Mouse (Mus musculus): Measurements from ENCODE around the gene Hist1h2br. TPM values are rescaled to one million over a fixed set of nuclear protein-coding genes. Genes with fewer than 3 reads are reported as not detected.

Hist1h2br gene
- polyA plus RNA-seq, 1 experiment, result not detected

DNA sequence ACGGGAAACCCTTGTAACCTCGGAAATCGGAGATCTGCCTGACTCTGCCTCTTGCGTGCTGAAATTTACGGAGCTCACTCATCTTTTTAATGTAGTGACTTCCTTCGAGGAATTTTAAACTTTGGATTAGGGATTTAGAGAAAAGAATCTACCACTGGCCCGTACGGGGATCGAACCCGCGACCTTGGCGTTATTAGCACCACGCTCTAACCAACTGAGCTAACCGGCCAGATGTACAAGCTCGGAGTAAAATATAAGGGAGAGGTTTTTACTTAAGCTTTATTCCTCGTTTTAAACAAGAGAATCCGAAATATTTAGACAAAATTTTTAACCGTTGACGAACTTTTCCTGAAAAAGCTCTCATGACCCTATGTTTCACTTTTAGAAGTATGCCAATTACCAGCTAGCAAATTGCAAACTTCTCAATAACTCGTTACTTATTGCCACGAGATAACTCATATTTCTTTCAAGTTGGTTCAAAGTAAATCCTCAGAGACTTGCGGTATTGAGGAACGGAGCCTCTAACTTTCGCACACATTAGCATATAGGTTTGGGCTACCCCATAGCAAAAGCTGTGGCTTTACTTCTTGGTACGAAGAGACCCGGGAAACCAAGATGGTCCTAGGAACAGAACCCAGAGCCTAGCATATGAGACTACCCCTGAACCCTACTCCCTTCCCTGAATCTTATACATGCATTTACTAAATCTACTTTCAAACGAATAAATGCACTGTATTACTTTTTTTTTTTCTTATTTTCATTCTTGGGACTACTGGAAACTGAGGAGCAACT, 48.5 kb downstream of the Hist1h2br start:
- H3K27ac ChIP-seq (replicated peaks; ENCODE audit: low read depth, low read length), result no peak overlapping the region
- peak overlapping the region; percentile 31; the same call in 1 of the 2 replicates for H3K4me3 ChIP-seq (ENCODE audit: insufficient read depth, low read depth, low read length)

DNA sequence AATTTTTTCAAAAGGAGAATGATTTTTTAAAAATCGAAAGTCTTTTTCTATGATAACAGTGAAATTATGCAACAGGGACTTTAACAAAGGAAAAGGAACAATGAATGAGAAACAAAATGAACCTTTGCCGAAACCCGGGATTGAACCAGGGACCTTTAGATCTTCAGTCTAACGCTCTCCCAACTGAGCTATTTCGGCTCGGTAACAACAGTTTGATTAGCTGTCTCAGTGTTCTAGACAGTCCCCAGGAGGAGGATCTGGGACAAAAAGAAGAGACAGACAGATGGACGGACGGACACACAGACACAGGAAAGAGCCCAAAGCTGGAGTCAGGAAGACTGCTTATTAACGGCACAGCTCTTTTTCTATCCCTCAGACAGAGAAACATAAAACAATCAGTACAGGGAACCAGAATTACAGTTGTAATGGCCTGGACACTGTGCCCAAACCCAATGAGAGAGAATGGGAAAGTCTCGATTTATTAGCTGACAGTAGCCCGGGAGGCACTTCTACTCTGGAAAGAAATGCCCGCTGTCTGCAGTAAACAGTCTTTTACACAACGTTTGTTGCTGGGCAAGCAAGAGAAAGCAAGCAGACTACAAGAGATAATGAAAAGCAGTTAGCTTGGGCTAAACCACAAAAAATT, 49.3 kb downstream of the Hist1h2br start:
- no peak overlapping the region for H3K27ac ChIP-seq (replicated peaks; ENCODE audit: low read depth, low read length)
- H3K4me3 ChIP-seq (ENCODE audit: insufficient read depth, low read depth, low read length), result peak overlapping the region; percentile 20; the same call in 1 of the 2 replicates
- H3K4me1 ChIP-seq (ENCODE audit: control insufficient read depth, insufficient read depth, insufficient read length, low read length), result no peaks in the 10 kb centered on the region

More for the DNA sequence above, 48.5 kb downstream of the Hist1h2br start:
- H3K4me1 ChIP-seq (ENCODE audit: control insufficient read depth, insufficient read depth, insufficient read length, low read length), result no peaks in the 10 kb centered on the region

DNA sequence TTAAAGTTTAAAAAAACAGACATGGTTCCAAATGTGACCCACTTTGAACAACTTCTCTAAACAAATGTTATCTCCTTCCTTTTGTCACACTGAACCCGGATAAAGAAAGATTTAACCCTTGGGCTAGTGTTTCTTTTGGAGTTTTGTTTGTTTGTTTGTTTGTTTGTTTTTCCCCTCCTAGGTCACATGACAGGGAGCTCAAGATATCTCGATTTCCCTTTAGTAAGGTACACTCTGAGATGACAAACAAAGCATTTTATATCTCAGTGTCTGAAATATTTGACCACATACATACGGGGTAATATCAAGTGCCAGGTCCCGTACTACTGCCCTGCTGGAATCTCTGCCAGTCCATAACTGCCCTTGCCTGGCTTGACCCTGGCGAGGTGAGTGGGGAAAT, 49.9 kb downstream of the Hist1h2br start:
- Histone ChIP-seq H3K4me1 (ENCODE audit: control insufficient read depth, insufficient read depth, insufficient read length, low read length) (no peaks in the 10 kb centered on the region), H3K27ac (replicated peaks; ENCODE audit: low read depth, low read length) (no peak overlapping the region), H3K4me3 (ENCODE audit: insufficient read depth, low read depth, low read length) (no peak overlapping the region)

DNA sequence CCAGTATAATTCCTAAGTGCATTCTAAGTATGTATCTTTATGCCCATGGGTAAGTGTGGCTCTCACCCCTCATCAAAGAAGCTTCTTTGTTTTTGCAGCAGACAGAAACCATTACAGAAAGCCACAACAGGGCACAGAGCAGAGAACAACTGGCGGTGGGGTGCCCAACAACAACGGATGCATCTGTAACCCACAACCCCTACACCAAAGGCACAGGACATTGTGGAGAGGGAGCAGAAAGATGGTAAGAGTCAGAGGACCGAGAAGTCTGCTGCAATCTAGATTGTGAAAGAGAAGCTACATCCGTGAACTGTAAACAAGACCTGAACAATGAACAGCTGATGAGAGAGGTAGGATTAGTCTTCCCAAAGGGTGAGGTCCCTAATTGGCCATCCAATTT, 51.0 kb downstream of the Hist1h2br start:
- no peak overlapping the region for H3K27ac ChIP-seq (replicated peaks; ENCODE audit: low read depth, low read length)
- H3K4me1 ChIP-seq (ENCODE audit: control insufficient read depth, insufficient read depth, insufficient read length, low read length), result no peaks in the 10 kb centered on the region
- H3K4me3 ChIP-seq (ENCODE audit: insufficient read depth, low read depth, low read length), result no peak overlapping the region

Other genes with a start within 250 kb of the Hist1h2br start
- gene Olfr1362, start 219.7 kb upstream of the Hist1h2br start, polyA plus RNA-seq (2012; ENCODE audit: insufficient read depth, insufficient read length, missing spikeins), result not detected in 2 replicates
- gene Olfr11, start 191.2 kb upstream of the Hist1h2br start, polyA plus RNA-seq (2012; ENCODE audit: insufficient read depth, insufficient read length, missing spikeins), result not detected in 2 replicates
- not detected in 2 replicates for gene Olfr1361, start 170.4 kb upstream of the Hist1h2br start, polyA plus RNA-seq (2012; ENCODE audit: insufficient read depth, insufficient read length, missing spikeins)
- not detected in 2 replicates for gene Olfr1360, start 156.3 kb upstream of the Hist1h2br start, polyA plus RNA-seq (2012; ENCODE audit: insufficient read depth, insufficient read length, missing spikeins)
- gene Olfr1359, start 135.6 kb upstream of the Hist1h2br start, polyA plus RNA-seq (2012; ENCODE audit: insufficient read depth, insufficient read length, missing spikeins), result not detected in 2 replicates
- gene Hist1h2bl, start 117.6 kb upstream of the Hist1h2br start, polyA plus RNA-seq (2012; ENCODE audit: insufficient read depth, insufficient read length, missing spikeins), result not detected in 2 replicates
- gene Hist1h2ai, start 117.3 kb upstream of the Hist1h2br start, polyA plus RNA-seq (2012; ENCODE audit: insufficient read depth, insufficient read length, missing spikeins), result not detected in 2 replicates
- not detected in 2 replicates for gene Hist1h3h, start 116.1 kb upstream of the Hist1h2br start, polyA plus RNA-seq (2012; ENCODE audit: insufficient read depth, insufficient read length, missing spikeins)
- not detected in 2 replicates for gene Hist1h2bm, start 111.7 kb upstream of the Hist1h2br start, polyA plus RNA-seq (2012; ENCODE audit: insufficient read depth, insufficient read length, missing spikeins)
- gene Hist1h4j, start 98.7 kb upstream of the Hist1h2br start, polyA plus RNA-seq (2012; ENCODE audit: insufficient read depth, insufficient read length, missing spikeins), result not detected in 2 replicates
- gene Hist1h4k, start 83.2 kb upstream of the Hist1h2br start, polyA plus RNA-seq (2012; ENCODE audit: insufficient read depth, insufficient read length, missing spikeins), result 4.7 TPM in 1 of 2 replicates, not detected in the other
- gene Hist1h2ak, start 79.9 kb upstream of the Hist1h2br start, polyA plus RNA-seq (2012; ENCODE audit: insufficient read depth, insufficient read length, missing spikeins), result not detected in 2 replicates
- not detected in 2 replicates for gene Hist1h2bn, start 79.6 kb upstream of the Hist1h2br start, polyA plus RNA-seq (2012; ENCODE audit: insufficient read depth, insufficient read length, missing spikeins)
- not detected in 2 replicates for gene Hist1h1b, start 53.1 kb upstream of the Hist1h2br start, polyA plus RNA-seq (2012; ENCODE audit: insufficient read depth, insufficient read length, missing spikeins)
- gene Hist1h3i, start 50.4 kb upstream of the Hist1h2br start, polyA plus RNA-seq (2012; ENCODE audit: insufficient read depth, insufficient read length, missing spikeins), result not detected in 2 replicates
- gene Hist1h2an, start 46.5 kb upstream of the Hist1h2br start, polyA plus RNA-seq (2012; ENCODE audit: insufficient read depth, insufficient read length, missing spikeins), result not detected in 2 replicates
- not detected in 2 replicates for gene Hist1h2bp, start 46.3 kb upstream of the Hist1h2br start, polyA plus RNA-seq (2012; ENCODE audit: insufficient read depth, insufficient read length, missing spikeins)
- 1.3 TPM in 1 of 2 replicates, not detected in the other for gene Hist1h2bq, start 23.5 kb upstream of the Hist1h2br start, polyA plus RNA-seq (2012; ENCODE audit: insufficient read depth, insufficient read length, missing spikeins)
- gene Hist1h2ao, start 23.3 kb upstream of the Hist1h2br start, polyA plus RNA-seq (2012; ENCODE audit: insufficient read depth, insufficient read length, missing spikeins), result not detected in 2 replicates
- gene Hist1h4m, start 22.0 kb upstream of the Hist1h2br start, polyA plus RNA-seq (2012; ENCODE audit: insufficient read depth, insufficient read length, missing spikeins), result 2.8 TPM in 1 of 2 replicates, not detected in the other
- gene Hist1h4n, start 1.5 kb upstream of the Hist1h2br start, polyA plus RNA-seq (2012; ENCODE audit: insufficient read depth, insufficient read length, missing spikeins), result not detected in 2 replicates
- not detected in 2 replicates for gene Hist1h2ap, start 236 bp upstream of the Hist1h2br start, polyA plus RNA-seq (2012; ENCODE audit: insufficient read depth, insufficient read length, missing spikeins)
- gene Zfp184, start 111.4 kb downstream of the Hist1h2br start, polyA plus RNA-seq (2012; ENCODE audit: insufficient read depth, insufficient read length, missing spikeins), result not detected in 2 replicates
- gene Pom121l2, start 147.5 kb downstream of the Hist1h2br start, polyA plus RNA-seq (2012; ENCODE audit: insufficient read depth, insufficient read length, missing spikeins), result not detected in 2 replicates
- gene Prss16, start 176.0 kb downstream of the Hist1h2br start, polyA plus RNA-seq (2012; ENCODE audit: insufficient read depth, insufficient read length, missing spikeins), result not detected in 2 replicates
- gene Hist1h2ah, start 201.8 kb downstream of the Hist1h2br start, polyA plus RNA-seq (2012; ENCODE audit: insufficient read depth, insufficient read length, missing spikeins), result not detected in 2 replicates
- not detected in 2 replicates for gene Hist1h2bk, start 202.1 kb downstream of the Hist1h2br start, polyA plus RNA-seq (2012; ENCODE audit: insufficient read depth, insufficient read length, missing spikeins)
- gene Hist1h4i, start 207.6 kb downstream of the Hist1h2br start, polyA plus RNA-seq (2012; ENCODE audit: insufficient read depth, insufficient read length, missing spikeins), result 1.9 and 6.6 TPM in 2 replicates
- gene Hist1h2ag, start 209.2 kb downstream of the Hist1h2br start, polyA plus RNA-seq (2012; ENCODE audit: insufficient read depth, insufficient read length, missing spikeins), result not detected in 2 replicates
- not detected in 2 replicates for gene Hist1h2bj, start 209.5 kb downstream of the Hist1h2br start, polyA plus RNA-seq (2012; ENCODE audit: insufficient read depth, insufficient read length, missing spikeins)

Measured in brown adipose tissue, adult 24 weeks (tissue).